Mouse (Mus musculus) forebrain, embryonic 11.5 days (tissue): Measurements from ENCODE around the gene 9530003J23Rik. TPM values are rescaled to one million over a fixed set of nuclear protein-coding genes. Genes with fewer than 3 reads are reported as not detected.

Experiments used
- ATAC-seq: fragments of 200-750 bp; cut with Nextera tagmentation; replicated peaks from 2 replicates; pipeline ENCODE4 v1.8.0; 2017; ENCODE audit warnings: moderate TSS enrichment; ENCODE audit not compliant: low FRiP score
- DNase-seq: peaks from one replicate; pipeline ENCODE4 v3.0.0-alpha.2; 2017; ENCODE audit warnings: low spot score
- H3K27ac ChIP-seq: fragments of 300-500 bp; sonication (generic); 2 replicates; pipeline ENCODE4 v1.5.1; 2014; ENCODE audit warnings: low read depth, low read length
- H3K27me3 ChIP-seq: fragments of 300-500 bp; sonication (generic); 2 replicates; pipeline ENCODE4 v1.6.1; 2014; ENCODE audit warnings: mild to moderate bottlenecking, low read length, mixed read lengths; ENCODE audit not compliant: control insufficient read depth, insufficient read depth
- H3K36me3 ChIP-seq: fragments of 300-500 bp; sonication (generic); 2 replicates; pipeline ENCODE4 v1.6.1; 2014; ENCODE audit warnings: mild to moderate bottlenecking, low read length, moderate library complexity, mixed read lengths; ENCODE audit not compliant: control insufficient read depth, insufficient read depth
- H3K4me1 ChIP-seq: fragments of 300-500 bp; sonication (generic); replicated peaks from 2 replicates; pipeline ENCODE4 v1.6.1; 2014; ENCODE audit warnings: low read length, mixed read lengths; ENCODE audit not compliant: control insufficient read depth, insufficient read depth
- H3K4me2 ChIP-seq: fragments of 300-500 bp; sonication (generic); 2 replicates; pipeline ENCODE4 v1.6.1; 2014; ENCODE audit warnings: low read depth, mild to moderate bottlenecking, low read length, moderate library complexity, mixed read lengths; ENCODE audit not compliant: severe bottlenecking
- H3K4me3 ChIP-seq: fragments of 300-500 bp; sonication (generic); 2 replicates; pipeline ENCODE4 v1.5.1; 2014; ENCODE audit warnings: low read depth, low read length
- H3K9ac ChIP-seq: fragments of 300-500 bp; sonication (generic); 2 replicates; pipeline ENCODE4 v1.6.1; 2014; ENCODE audit warnings: low read length
- H3K9me3 ChIP-seq: fragments of 300-500 bp; sonication (generic); 2 replicates; pipeline ENCODE4 v1.6.1; 2016; ENCODE audit warnings: low read length, mixed read lengths; ENCODE audit not compliant: control insufficient read depth
- WGBS: fragments of 180-500 bp; shearing (Covaris S2); extraction: QIAGEN DNeasy Blood & Tissue Kit; methylation state at CpG from one replicate; pipeline ENCODE4 v1.1.7; 2014; 5-methylcytosine and 5-hydroxymethylcytosine counted together
- polyA plus RNA-seq: library from polyadenylated mRNA; unstranded; fragments of >200 nt; fragmentation: Nextera tagmentation; extraction: Ambion mirVana; gene quantifications from 2 replicates; pipeline ENCODE4 v1.2.1, GENCODE M21; 2014

9530003J23Rik gene
- polyA plus RNA-seq, 1 experiment from 2014 or later = not detected

- DNase-seq = no peak
- Histone ChIP-seq H3K4me2 (no peak overlapping the region), H3K4me3 (no peak overlapping the region), H3K4me1 (no peaks in the 10 kb centered on the region), H3K9me3 (no peaks in the 10 kb centered on the region), H3K27ac (no peak overlapping the region), H3K36me3 (no peaks in the 10 kb centered on the region), H3K27me3 (no peaks in the 10 kb centered on the region), H3K9ac (no peak overlapping the region)
- ATAC-seq = no peak
- WGBS = 84% methylated on average over 15 of the region's 15 CpGs
Measured at GRCm38 (mm10) chr10:117208221-117208620, 30.3 kb downstream of the 9530003J23Rik start.

GRCm38 (mm10) chr10:117206070-117206469 lies 32.4 kb downstream of the 9530003J23Rik start:
- Histone ChIP-seq H3K9ac (no peak overlapping the region), H3K9me3 (no peaks in the 10 kb centered on the region), H3K27me3 (no peaks in the 10 kb centered on the region), H3K27ac (no peak overlapping the region), H3K4me3 (no peak overlapping the region), H3K4me1 (no peaks in the 10 kb centered on the region), H3K4me2 (no peak overlapping the region), H3K36me3 (no peaks in the 10 kb centered on the region)
- 92% methylated on average over 3 of the region's 3 CpGs for WGBS
- ATAC-seq (no peak), DNase-seq (no peak)

- Histone ChIP-seq H3K9ac (no peak overlapping the region), H3K27me3 (no peaks in the 10 kb centered on the region), H3K4me2 (no peak overlapping the region), H3K27ac (no peak overlapping the region), H3K36me3 (no peaks in the 10 kb centered on the region), H3K4me1 (no peaks in the 10 kb centered on the region), H3K9me3 (no peaks in the 10 kb centered on the region), H3K4me3 (no peak overlapping the region)
- ATAC-seq (no peak), DNase-seq (no peak)
- 84% methylated on average over 2 of the region's 2 CpGs for WGBS
Measured at GRCm38 (mm10) chr10:117203558-117203981, 34.9 kb downstream of the 9530003J23Rik start.

- H3K4me2 ChIP-seq = no peak overlapping the region
- H3K9ac ChIP-seq = no peak overlapping the region
- H3K27me3 ChIP-seq = no peaks in the 10 kb centered on the region
- DNase-seq = no peak
- 88% methylated on average over 17 of the region's 17 CpGs for WGBS
- H3K4me3 ChIP-seq = no peak overlapping the region
- no peaks in the 10 kb centered on the region for H3K4me1 ChIP-seq
- no peak overlapping the region for H3K27ac ChIP-seq
- no peaks in the 10 kb centered on the region for H3K36me3 ChIP-seq
- H3K9me3 ChIP-seq = no peaks in the 10 kb centered on the region
- ATAC-seq = no peak
Measured at GRCm38 (mm10) chr10:117202981-117203557, 35.4 kb downstream of the 9530003J23Rik start.

GRCm38 (mm10) chr10:117199701-117200100 lies 38.8 kb downstream of the 9530003J23Rik start:
- Histone ChIP-seq H3K4me3 (no peak overlapping the region), H3K27ac (no peak overlapping the region), H3K9me3 (no peaks in the 10 kb centered on the region), H3K9ac (no peak overlapping the region), H3K27me3 (no peaks in the 10 kb centered on the region), H3K36me3 (no peaks in the 10 kb centered on the region), H3K4me2 (no peak overlapping the region), H3K4me1 (no peaks in the 10 kb centered on the region)
- 65% methylated on average over 3 of the region's 3 CpGs for WGBS
- DNase-seq (no peak), ATAC-seq (no peak)

GRCm38 (mm10) chr10:117196696-117197095 lies 41.8 kb downstream of the 9530003J23Rik start:
- DNase-seq (no peak), ATAC-seq (no peak)
- H3K4me2 ChIP-seq = no peak overlapping the region
- no peak overlapping the region for H3K27ac ChIP-seq
- H3K27me3 ChIP-seq = no peaks in the 10 kb centered on the region
- no peaks in the 10 kb centered on the region for H3K9me3 ChIP-seq
- H3K4me3 ChIP-seq = no peak overlapping the region
- no peak overlapping the region for H3K9ac ChIP-seq
- H3K36me3 ChIP-seq = no peaks in the 10 kb centered on the region
- no peaks in the 10 kb centered on the region for H3K4me1 ChIP-seq
- 86% methylated on average over 3 of the region's 3 CpGs for WGBS

- H3K27me3 ChIP-seq = no peaks in the 10 kb centered on the region
- no peak overlapping the region for H3K27ac ChIP-seq
- no peaks in the 10 kb centered on the region for H3K36me3 ChIP-seq
- no peak overlapping the region for H3K4me2 ChIP-seq
- H3K9ac ChIP-seq = no peak overlapping the region
- WGBS = 93% methylated on average over 4 of the region's 4 CpGs
- no peak for DNase-seq
- H3K4me1 ChIP-seq = no peaks in the 10 kb centered on the region
- no peak for ATAC-seq
- H3K4me3 ChIP-seq = no peak overlapping the region
- H3K9me3 ChIP-seq = no peaks in the 10 kb centered on the region
Measured at GRCm38 (mm10) chr10:117195748-117196147, 42.8 kb downstream of the 9530003J23Rik start.

GRCm38 (mm10) chr10:117195005-117195404 lies 43.5 kb downstream of the 9530003J23Rik start:
- no peak overlapping the region for H3K9ac ChIP-seq
- no peaks in the 10 kb centered on the region for H3K27me3 ChIP-seq
- no peaks in the 10 kb centered on the region for H3K4me1 ChIP-seq
- H3K27ac ChIP-seq = no peak overlapping the region
- no peak overlapping the region for H3K4me2 ChIP-seq
- DNase-seq (no peak), ATAC-seq (no peak)
- 90% methylated on average over 12 of the region's 12 CpGs for WGBS
- no peak overlapping the region for H3K4me3 ChIP-seq
- no peaks in the 10 kb centered on the region for H3K36me3 ChIP-seq
- no peaks in the 10 kb centered on the region for H3K9me3 ChIP-seq

- H3K4me3 ChIP-seq = no peak overlapping the region
- H3K27ac ChIP-seq = no peak overlapping the region
- H3K9ac ChIP-seq = no peak overlapping the region
- DNase-seq (no peak), ATAC-seq (no peak)
- no peak overlapping the region for H3K4me2 ChIP-seq
- H3K36me3 ChIP-seq = no peaks in the 10 kb centered on the region
- WGBS = 91% methylated on average over 5 of the region's 5 CpGs
- no peaks in the 10 kb centered on the region for H3K9me3 ChIP-seq
- no peaks in the 10 kb centered on the region for H3K4me1 ChIP-seq
- no peaks in the 10 kb centered on the region for H3K27me3 ChIP-seq
Measured at GRCm38 (mm10) chr10:117193364-117193763, 45.1 kb downstream of the 9530003J23Rik start.
